Mouse (Mus musculus) CH12.LX (cell line): ENCODE measurements at regions not wholly inside any gene's neighbourhood (a gene's known extent, or its start where the extent isn't known, plus 50 kb on each side); places are given as distances from the start of the nearest gene placed in this dataset.

Source experiments
- DNase-seq: peaks from one replicate; pipeline ENCODE4 v3.0.0-alpha.2; 2013; ENCODE audit errors: extremely low read depth
- H3K27ac ChIP-seq: 2 replicates; pipeline ENCODE4 v1.5.1; 2012; ENCODE audit warnings: low read depth, mild to moderate bottlenecking, control low read depth, moderate library complexity; ENCODE audit not compliant: insufficient read depth
- H3K27me3 ChIP-seq: replicated peaks from 2 replicates; pipeline ENCODE3; 2012; ENCODE audit warnings: inconsistent platforms
- H3K36me3 ChIP-seq, 2 experiments: replicated peaks in 1 of 2; 2 replicates each; pipeline versions ENCODE3 to v1.6.1; 2012; ENCODE audit warnings: inconsistent platforms in 1 of 2, low read length in 1 of 2, mild to moderate bottlenecking in 1 of 2, mixed read lengths in 1 of 2, moderate library complexity in 1 of 2; ENCODE audit not compliant: control insufficient read depth in 1 of 2, insufficient read depth in 1 of 2
- H3K4me1 ChIP-seq, 2 experiments: 2 replicates each; pipeline ENCODE4 v1.6.1; 2012; ENCODE audit warnings: inconsistent platforms in 1 of 2, moderate library complexity in 1 of 2; ENCODE audit not compliant: insufficient read depth in 2 of 2, control insufficient read depth in 1 of 2
- H3K4me2 ChIP-seq: 2 replicates; pipeline ENCODE4 v1.6.1; 2012; ENCODE audit warnings: low read depth, mild to moderate bottlenecking, control low read depth; ENCODE audit not compliant: poor library complexity, insufficient read depth, severe bottlenecking
- H3K4me3 ChIP-seq, 3 experiments: fragments of 150-350 bp in 1 of 3; sonication (generic) in 1 of 3; replicated peaks in 1 of 3; 2 replicates each; pipeline versions ENCODE3 to v1.5.1; 2011 to 2012; ENCODE audit warnings: low read depth in 2 of 3, low read length in 2 of 3, mild to moderate bottlenecking in 2 of 3, moderate library complexity in 2 of 3, control low read depth in 1 of 3, improper control_type of control experiment in 1 of 3, inconsistent platforms in 1 of 3, mixed read lengths in 1 of 3; ENCODE audit not compliant: poor library complexity in 1 of 3
- H3K79me2 ChIP-seq: replicated peaks from 2 replicates; pipeline ENCODE4 v1.6.1; 2012; ENCODE audit warnings: mild to moderate bottlenecking, moderate library complexity; ENCODE audit not compliant: control insufficient read depth, poor library complexity, insufficient read depth, severe bottlenecking; ENCODE audit errors: extremely low read depth
- H3K9ac ChIP-seq: 2 replicates; pipeline ENCODE4 v1.6.1; 2012; ENCODE audit warnings: low read depth, mild to moderate bottlenecking, control low read depth, moderate library complexity; ENCODE audit not compliant: insufficient read depth
- H3K9me3 ChIP-seq: replicated peaks from 2 replicates; pipeline ENCODE3; 2012; ENCODE audit warnings: low read length, inconsistent platforms, mixed read lengths
- CHD1 ChIP-seq: IDR thresholded peaks from 2 replicates; pipeline ENCODE4 v1.6.1; 2012; ENCODE audit warnings: low read depth, low read length, improper control_type of control experiment, inconsistent platforms
- IRF4 ChIP-seq: IDR thresholded peaks from 2 replicates; pipeline ENCODE4 v1.6.1; 2014; ENCODE audit warnings: low read depth, mild to moderate bottlenecking, inconsistent platforms, low read length, improper control_type of control experiment
- JUND ChIP-seq: conservative IDR thresholded peaks from 2 replicates; pipeline ENCODE4 v1.6.1; 2011; ENCODE audit warnings: low read depth, low read length, improper control_type of control experiment
- KAT2A ChIP-seq: IDR thresholded peaks from 2 replicates; pipeline ENCODE4 v1.6.1; 2012; ENCODE audit warnings: low read length, improper control_type of control experiment, inconsistent platforms; ENCODE audit not compliant: insufficient replicate concordance
- MAFK ChIP-seq: IDR thresholded peaks from 2 replicates; pipeline ENCODE4 v1.6.1; 2011; ENCODE audit warnings: low read length, improper control_type of control experiment; ENCODE audit not compliant: insufficient replicate concordance
- MYC ChIP-seq: IDR thresholded peaks from 2 replicates; pipeline ENCODE4 v1.6.1; 2011; ENCODE audit warnings: low read depth, mild to moderate bottlenecking, improper control_type of control experiment, low read length
- POLR2AphosphoS2 ChIP-seq: IDR thresholded peaks from 2 replicates; pipeline ENCODE4 v1.6.1; 2011; ENCODE audit warnings: low read depth, low read length, improper control_type of control experiment
- RCOR1 ChIP-seq: conservative IDR thresholded peaks from 2 replicates; pipeline ENCODE4 v1.6.1; 2012; ENCODE audit warnings: low read depth, mild to moderate bottlenecking, inconsistent platforms, low read length, improper control_type of control experiment
- SIN3A ChIP-seq: IDR thresholded peaks from 2 replicates; pipeline ENCODE4 v1.6.1; 2012; ENCODE audit warnings: low read length, improper control_type of control experiment, inconsistent platforms
- SMC3 ChIP-seq: IDR thresholded peaks from 2 replicates; pipeline ENCODE4 v1.6.1; 2011; ENCODE audit warnings: low read depth, low read length, improper control_type of control experiment
- USF2 ChIP-seq: conservative IDR thresholded peaks from 2 replicates; pipeline ENCODE4 v1.6.1; 2011; ENCODE audit warnings: low read depth, low read length, improper control_type of control experiment
- ZC3H11A ChIP-seq: IDR thresholded peaks from 2 replicates; pipeline ENCODE4 v1.6.1; 2012; ENCODE audit warnings: low read depth, mild to moderate bottlenecking, inconsistent platforms, low read length, improper control_type of control experiment
- ZKSCAN1 ChIP-seq: IDR thresholded peaks from 2 replicates; pipeline ENCODE4 v1.6.1; 2012; ENCODE audit warnings: low read depth, inconsistent platforms, low read length, improper control_type of control experiment, borderline replicate concordance
- dilution Hi-C: fragments of 300-500 bp; cut with MboI; formaldehyde crosslinking; loops from 2 replicates; pipeline ENCODE4 v1.14.3; 2020; ENCODE audit warnings: low sequenced_read_pairs; ENCODE audit not compliant: extremely low pct_unique_long_range_greater_than_20kb, extremely low pct_ligation_motif_present
- in situ Hi-C: fragments of 300-500 bp; cut with MboI; formaldehyde crosslinking; loops from 3 replicates; pipeline ENCODE4 v1.14.3; 2019; ENCODE audit warnings: low sequenced_read_pairs, low pct_ligation_motif_present, low pct_unique_long_range_greater_than_20kb, mixed read lengths

GRCm38 (mm10) chr11:45071195-45071594 lies 454.1 kb downstream of the Ebf1 start:
- H3K4me2 ChIP-seq: no peak overlapping the region
- H3K27me3 ChIP-seq: peaks cover 2% of the 10 kb centered on the region
- DNase-seq: no peak
- no peak overlapping the region for H3K9ac ChIP-seq
- in situ Hi-C loops (no loop called here), dilution Hi-C loops (no loop called here)
- TF ChIP-seq SIN3A (no peak), MAFK (no peak), MYC (no peak), CHD1 (no peak), JUND (no peak), ZKSCAN1 (no peak), POLR2AphosphoS2 (no peak), SMC3 (no peak), ZC3H11A (no peak), KAT2A (no peak), USF2 (no peak), IRF4 (no peak)
- H3K4me1 ChIP-seq: peaks cover 0 to 14% of the 10 kb centered on the region in 2 experiments; a peak in 1 of 4 replicates
- no peak overlapping the region for H3K27ac ChIP-seq
- no peaks in the 10 kb centered on the region for H3K36me3 ChIP-seq
- no peak overlapping the region for H3K4me3 ChIP-seq
- no peaks in the 10 kb centered on the region for H3K79me2 ChIP-seq
- no peaks in the 10 kb centered on the region for H3K9me3 ChIP-seq

GRCm38 (mm10) chr11:45084506-45085037 lies 467.5 kb downstream of the Ebf1 start:
- no peak for DNase-seq
- no peak for TF ChIP-seq RCOR1
- H3K4me3 ChIP-seq: no peak overlapping the region
- H3K4me1 ChIP-seq: peaks cover 8 to 11% of the 10 kb centered on the region in 2 experiments
- no peak overlapping the region for H3K4me2 ChIP-seq
- no peaks in the 10 kb centered on the region for H3K27me3 ChIP-seq
- no peak overlapping the region for H3K9ac ChIP-seq
- dilution Hi-C loops: no loop called here
- H3K36me3 ChIP-seq: no peaks in the 10 kb centered on the region
- no peak overlapping the region for H3K27ac ChIP-seq
- in situ Hi-C loops: no loop called here
- H3K9me3 ChIP-seq: no peaks in the 10 kb centered on the region
- H3K79me2 ChIP-seq: no peaks in the 10 kb centered on the region

- no peak overlapping the region for H3K27ac ChIP-seq
- H3K4me1 ChIP-seq: peaks cover 10 to 15% of the 10 kb centered on the region in 2 experiments
- H3K27me3 ChIP-seq: no peaks in the 10 kb centered on the region
- H3K9ac ChIP-seq: no peak overlapping the region
- no peaks in the 10 kb centered on the region for H3K36me3 ChIP-seq
- H3K9me3 ChIP-seq: no peaks in the 10 kb centered on the region
- in situ Hi-C loops (no loop called here), dilution Hi-C loops (no loop called here)
- no peak for DNase-seq
- TF ChIP-seq POLR2AphosphoS2: no peak
- H3K4me3 ChIP-seq: no peak overlapping the region
- no peaks in the 10 kb centered on the region for H3K79me2 ChIP-seq
- H3K4me2 ChIP-seq: no peak overlapping the region
Observed at GRCm38 (mm10) chr11:45085145-45085544, 468.0 kb downstream of the Ebf1 start.
